Mouse (Mus musculus) ES-Bruce4 (cell line): Measurements from ENCODE around the gene Gm17334. TPM values are rescaled to one million over a fixed set of nuclear protein-coding genes. Genes with fewer than 3 reads are reported as not detected.

Source experiments
- H3K27ac ChIP-seq: 2 replicates; pipeline ENCODE4 v1.5.1; 2012; ENCODE audit warnings: low read length, inconsistent platforms; ENCODE audit not compliant: insufficient read depth
- H3K27me3 ChIP-seq: 2 replicates; pipeline ENCODE4 v1.6.1; 2012; ENCODE audit warnings: mild to moderate bottlenecking, low read length, inconsistent platforms; ENCODE audit not compliant: control insufficient read depth, poor library complexity, insufficient read depth, severe bottlenecking
- H3K36me3 ChIP-seq: 2 replicates; pipeline ENCODE4 v1.6.1; 2012; ENCODE audit warnings: inconsistent platforms, mild to moderate bottlenecking, low read length, moderate library complexity; ENCODE audit not compliant: control insufficient read depth, poor library complexity, insufficient read depth, severe bottlenecking
- H3K4me1 ChIP-seq: one replicate; pipeline ENCODE4 v1.8.1; 2011; ENCODE audit warnings: low read length; ENCODE audit not compliant: control insufficient read depth, insufficient read depth
- H3K4me3 ChIP-seq: 2 replicates; pipeline ENCODE4 v1.5.1; 2011; ENCODE audit warnings: low read depth, mild to moderate bottlenecking, low read length
- H3K9ac ChIP-seq: 2 replicates; pipeline ENCODE4 v1.6.1; 2012; ENCODE audit warnings: low read depth, mild to moderate bottlenecking, inconsistent platforms; ENCODE audit not compliant: poor library complexity, severe bottlenecking
- H3K9me3 ChIP-seq: replicated peaks from 2 replicates; pipeline ENCODE4 v1.6.1; 2012; ENCODE audit warnings: mild to moderate bottlenecking, low read length, inconsistent platforms; ENCODE audit not compliant: control insufficient read depth, poor library complexity, insufficient read depth, severe bottlenecking
- CTCF ChIP-seq: IDR thresholded peaks from one replicate; pipeline ENCODE4 v1.8.1; 2011; ENCODE audit warnings: low read depth, low read length
- EP300 ChIP-seq: IDR thresholded peaks from 2 replicates; pipeline ENCODE4 v1.6.1; 2011; ENCODE audit warnings: low read depth, low read length; ENCODE audit not compliant: insufficient read depth
- POLR2A ChIP-seq: IDR thresholded peaks from one replicate; pipeline ENCODE4 v1.8.1; 2011; ENCODE audit warnings: low read length; ENCODE audit not compliant: insufficient read depth
- polyA plus RNA-seq: library from polyadenylated mRNA; stranded (reverse); fragments of >200 nt; gene quantifications from 2 replicates; pipeline ENCODE4 v1.2.4, GENCODE M21; 2011; ENCODE audit warnings: low read depth; ENCODE audit not compliant: missing spikeins, insufficient read depth, insufficient read length

The Gm17334 gene
- polyA plus RNA-seq, 1 experiment: not detected

DNA sequence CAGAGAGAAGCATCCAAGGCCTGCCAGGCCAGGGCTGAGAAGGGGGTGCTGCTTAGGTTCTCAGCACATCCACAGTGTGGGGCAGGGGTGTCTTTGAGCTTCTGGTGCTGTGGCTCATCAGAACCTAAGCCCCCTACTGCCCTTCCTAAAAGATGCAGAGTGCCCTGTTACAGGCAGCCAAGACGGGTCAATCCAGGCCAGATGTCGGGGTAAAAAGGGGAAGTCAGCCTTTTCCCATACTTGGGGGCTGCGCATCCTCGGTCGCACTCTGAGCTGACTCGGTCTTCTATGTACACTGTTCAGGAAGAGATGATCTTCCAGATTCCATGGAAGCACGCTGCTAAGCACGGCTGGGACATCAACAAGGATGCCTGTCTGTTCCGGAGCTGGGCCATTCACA is 451 bp downstream of the Gm17334 start:
- H3K36me3 ChIP-seq: peaks cover 28% of the 10 kb centered on the region
- H3K27me3 ChIP-seq: no peaks in the 10 kb centered on the region
- H3K4me3 ChIP-seq: no peak overlapping the region

DNA sequence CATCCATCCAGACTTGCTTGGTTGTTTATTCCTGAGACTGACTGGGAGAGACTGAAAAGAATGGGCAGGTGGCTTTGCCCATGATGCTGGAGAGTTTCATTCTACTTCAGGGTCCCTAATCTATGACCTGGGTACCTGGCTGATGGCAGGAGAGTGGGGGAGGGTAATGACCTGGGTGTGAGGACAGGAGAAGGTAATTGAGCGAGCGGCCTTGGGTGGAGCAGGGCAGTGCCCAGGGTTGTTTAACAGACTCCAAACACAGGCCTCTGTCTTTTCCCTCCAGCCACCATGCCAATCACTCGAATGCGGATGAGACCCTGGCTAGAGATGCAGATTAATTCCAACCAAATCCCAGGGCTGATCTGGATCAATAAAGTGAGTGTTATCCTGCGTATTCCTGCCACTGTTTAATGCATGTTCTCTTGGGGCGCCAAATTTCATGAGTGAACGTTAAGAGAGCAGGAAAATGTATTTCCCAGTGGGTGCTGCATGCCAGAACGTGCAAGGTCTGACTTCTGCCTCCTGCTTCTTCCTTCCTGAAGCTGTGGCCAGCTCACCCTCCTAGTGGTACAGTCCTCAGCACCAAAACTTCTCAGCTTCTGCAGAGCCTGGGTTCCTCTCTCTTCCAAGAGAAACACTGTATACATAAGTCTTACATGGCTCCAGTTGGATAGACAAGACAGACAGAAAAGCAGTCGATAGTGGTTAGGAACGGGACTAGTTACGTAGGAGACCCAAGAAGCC is 1.8 kb downstream of the Gm17334 start:
- Histone ChIP-seq H3K9me3 (no peaks in the 10 kb centered on the region), H3K4me1 (peaks cover 4% of the 10 kb centered on the region), H3K4me3 (peak overlapping the region; percentile 93), H3K27me3 (no peaks in the 10 kb centered on the region), H3K36me3 (peaks cover 18% of the 10 kb centered on the region), H3K9ac (peak overlapping the region; percentile 68; the same call in 1 of the 2 replicates), H3K27ac (no peak overlapping the region)
- TF ChIP-seq CTCF (no peak), EP300 (no peak), POLR2A (no peak)

More for the DNA sequence above, 451 bp downstream of the Gm17334 start:
- no peaks in the 10 kb centered on the region for H3K9me3 ChIP-seq
- no peak overlapping the region for H3K9ac ChIP-seq
- TF ChIP-seq POLR2A (no peak), CTCF (no peak), EP300 (no peak)
- peaks cover 5% of the 10 kb centered on the region for H3K4me1 ChIP-seq
- no peak overlapping the region for H3K27ac ChIP-seq

DNA sequence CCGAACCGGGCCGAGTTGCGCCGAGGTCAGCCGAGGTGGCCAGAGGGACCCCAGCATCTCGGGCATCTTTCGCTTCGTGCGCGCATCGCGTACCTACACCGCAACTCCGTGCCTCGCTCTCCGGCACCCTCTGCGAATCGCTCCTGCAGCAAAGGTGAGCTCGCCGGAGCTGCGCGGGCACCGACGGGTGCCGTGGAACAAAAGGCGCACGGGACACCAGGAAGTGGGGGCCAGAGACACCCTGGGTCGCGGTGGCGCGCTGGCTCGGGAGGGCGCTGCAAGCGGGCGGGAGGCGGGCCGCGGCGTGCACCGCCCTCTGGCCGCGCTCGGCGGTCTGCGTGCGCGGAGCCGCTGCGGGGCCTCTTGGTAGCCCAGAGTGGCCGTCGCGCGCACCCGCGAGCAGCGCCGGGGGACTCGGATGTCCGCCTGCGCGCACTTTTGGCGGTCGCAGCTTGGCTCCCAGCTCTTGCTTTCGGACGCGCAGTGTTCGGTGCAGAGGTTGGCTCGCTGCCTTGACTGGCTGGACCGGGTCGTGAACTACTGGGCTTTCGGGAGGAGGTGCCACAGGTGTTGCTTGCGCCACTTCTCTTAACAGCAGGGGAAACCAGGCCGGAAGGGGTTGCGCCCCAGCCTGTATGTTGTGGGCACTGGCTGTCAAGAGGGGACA is 2.7 kb downstream of the Gm17334 start:
- H3K4me3 ChIP-seq: peak overlapping the region; percentile 93
- no peaks in the 10 kb centered on the region for H3K9me3 ChIP-seq
- H3K9ac ChIP-seq: peak overlapping the region; percentile 68
- H3K27me3 ChIP-seq: no peaks in the 10 kb centered on the region
- TF ChIP-seq CTCF (no peak), EP300 (0 out of 2 replicates have a peak, but pooled peaks have one; percentile 2)
- H3K4me1 ChIP-seq: peaks cover 7% of the 10 kb centered on the region
- peak overlapping the region; percentile 12; the same call in 1 of the 2 replicates for H3K27ac ChIP-seq
- H3K36me3 ChIP-seq: peaks cover 10% of the 10 kb centered on the region

DNA sequence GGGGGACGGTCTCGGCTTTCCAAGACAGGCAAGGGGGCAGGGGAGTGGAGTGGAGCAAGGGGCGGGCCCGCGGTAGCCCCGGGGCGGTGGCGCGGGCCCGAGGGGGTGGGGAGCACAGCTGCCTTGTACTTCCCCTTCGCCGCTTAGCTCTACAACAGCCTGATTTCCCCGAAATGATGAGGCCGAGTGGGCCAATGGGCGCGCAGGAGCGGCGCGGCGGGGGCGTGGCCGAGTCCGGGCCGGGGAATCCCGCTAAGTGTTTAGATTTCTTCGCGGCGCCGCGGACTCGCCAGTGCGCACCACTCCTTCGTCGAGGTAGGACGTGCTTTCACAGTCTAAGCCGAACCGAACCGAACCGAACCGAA is 3.2 kb downstream of the Gm17334 start, which contains the start of gene Irf1:
TSS of gene Irf1 (plus strand) at position 255 of the 365 bp plus-strand sequence.
- Histone ChIP-seq H3K4me1 (peaks cover 8% of the 10 kb centered on the region), H3K27me3 (no peaks in the 10 kb centered on the region), H3K4me3 (peak within 1 kb of the TSS; percentile 93), H3K9me3 (no peaks in the 10 kb centered on the region), H3K9ac (peak within 1 kb of the TSS; percentile 68), H3K36me3 (peaks cover 7% of the 10 kb centered on the region), H3K27ac (peak within 1 kb of the TSS; percentile 28; the same call in 1 of the 2 replicates)
- TF ChIP-seq EP300 (0 out of 2 replicates have a peak, but pooled peaks have one; percentile 4), CTCF (no peak), POLR2A (peak; percentile 62)

DNA sequence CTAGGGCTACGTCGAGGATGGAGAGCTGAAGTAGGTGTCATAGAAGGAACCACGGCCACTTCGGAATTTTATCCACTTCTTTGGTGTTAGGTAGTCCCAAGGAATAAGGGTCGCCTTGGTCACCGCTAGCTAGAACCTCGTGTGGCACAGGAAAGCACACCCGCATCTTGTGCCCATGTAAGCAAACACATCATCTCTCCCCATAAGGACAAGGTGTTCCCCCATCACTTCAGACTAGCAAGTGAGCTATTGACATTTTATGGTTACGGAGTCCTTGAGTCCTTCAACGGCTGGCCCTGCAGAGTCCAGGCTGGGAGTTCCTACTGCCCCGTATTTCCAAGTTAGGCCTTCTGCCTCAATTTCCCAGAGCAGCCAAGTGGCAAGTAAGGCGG is 3.8 kb downstream of the Gm17334 start:
- peaks cover 12% of the 10 kb centered on the region for H3K4me1 ChIP-seq
- H3K27ac ChIP-seq: peak overlapping the region; percentile 28; the same call in 1 of the 2 replicates
- H3K9me3 ChIP-seq: no peaks in the 10 kb centered on the region
- no peaks in the 10 kb centered on the region for H3K27me3 ChIP-seq
- no peak for TF ChIP-seq POLR2A
- TF ChIP-seq EP300: no peak
- no peak for TF ChIP-seq CTCF
- H3K9ac ChIP-seq: 0 out of 2 replicates have a peak overlapping the region, but pooled peaks have one; percentile 16
- peaks cover 4% of the 10 kb centered on the region for H3K36me3 ChIP-seq
- peak overlapping the region; percentile 31 for H3K4me3 ChIP-seq
